Mouse (Mus musculus) gastrocnemius, adult 2 months (tissue): ENCODE data around the gene Mfn2. TPM values are rescaled to one million over a fixed set of nuclear protein-coding genes. Genes with fewer than 3 reads are reported as not detected.
A peak's percentile ranks its signal among the peaks of the same experiment; 100 is the strongest.

Experiments
- DNase-seq: peaks from one replicate; pipeline ENCODE4 v3.0.0; 2022
- H3K27ac ChIP-seq: fragments of 200-600 bp; 2 replicates; pipeline ENCODE4 v1.8.1; 2022; ENCODE audit warnings: mild to moderate bottlenecking
- H3K4me3 ChIP-seq: fragments of 200-600 bp; 2 replicates; pipeline ENCODE4 v1.8.1; 2022; ENCODE audit warnings: mild to moderate bottlenecking, moderate library complexity
- CTCF ChIP-seq: fragments of 200-600 bp; IDR thresholded peaks from 2 replicates; pipeline ENCODE4 v1.8.1; 2022; ENCODE audit warnings: antibody characterized with exemption, mild to moderate bottlenecking, moderate library complexity
- intact Hi-C: fragments of 180-260 bp; cut with DNase I; formaldehyde crosslinking; loops from one replicate; pipeline ENCODE4 v1.15.1; 2025
- long read RNA-seq, 2 experiments: library from polyadenylated mRNA; stranded (forward); transcript quantifications; one replicate each; pipeline ENCODE4 v2.0.0; 2021
- total RNA-seq, 2 experiments: library from RNA; stranded (reverse); gene quantifications; 2 replicates each; pipeline ENCODE4 v1.2.3; 2021

Gene Mfn2
- 100 to 1,000 TPM; 416 to 452 TPM for total RNA-seq
- long read RNA-seq, experiment 1, full-length matches to known transcripts: 1,006 of 1,481 reads
- long read RNA-seq, experiment 1, partial matches to known transcripts: 147 of 1,481 reads
- long read RNA-seq, experiment 1, other reads (novel, unspliced or antisense): 328 of 1,481 reads
- long read RNA-seq, experiment 2, full-length matches to known transcripts: 1,010 of 1,519 reads
- long read RNA-seq, experiment 2, partial matches to known transcripts: 136 of 1,519 reads
- long read RNA-seq, experiment 2, other reads (novel, unspliced or antisense): 373 of 1,519 reads

DNA sequence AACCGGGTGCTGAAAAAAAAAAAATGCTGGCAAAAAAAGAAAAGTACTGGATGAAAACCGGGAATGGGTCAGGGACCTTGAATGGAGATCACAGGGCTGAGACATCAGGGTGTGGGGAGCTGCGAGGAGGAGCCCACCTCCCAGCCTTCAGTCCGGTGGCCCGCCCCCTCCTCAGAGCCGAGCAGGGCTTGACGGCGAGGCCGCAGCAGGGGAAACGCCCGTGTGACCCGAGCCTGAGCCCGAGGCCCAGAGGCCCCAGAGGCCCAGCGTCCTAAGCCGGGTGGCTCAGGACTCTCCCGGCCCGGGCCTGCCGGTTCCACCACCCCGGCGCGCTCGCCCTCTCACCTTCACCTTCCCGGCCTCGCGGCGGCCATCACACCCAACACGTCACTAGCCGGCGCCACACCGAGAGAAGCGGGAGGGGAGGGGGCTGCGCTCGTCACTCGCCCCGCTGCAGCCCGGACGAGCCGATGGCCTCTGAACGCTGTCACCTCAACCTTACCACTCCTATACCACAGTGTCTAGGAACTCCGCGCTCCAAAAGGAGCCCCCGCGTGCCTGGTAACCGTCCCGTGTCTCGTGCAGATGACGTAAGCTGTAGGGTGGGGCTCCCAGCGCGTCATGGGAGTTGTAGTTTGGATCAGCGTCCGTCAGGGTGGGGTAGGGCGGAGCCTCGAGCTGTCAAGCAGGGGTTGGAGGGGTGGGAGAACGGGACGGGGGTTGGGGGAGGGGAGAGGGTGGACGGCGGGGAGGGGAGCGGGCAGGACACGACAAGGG is at the start of gene Mfn2:
Gene Mfn2, minus strand, starts transcription at position 392 of the 777 bp plus-strand sequence.
- peak; percentile 93 for DNase-seq
- intact Hi-C loops: no loop called here
- no peak for TF ChIP-seq CTCF
- Histone ChIP-seq H3K4me3 (peak within 1 kb of the TSS; percentile 85), H3K27ac (peak within 1 kb of the TSS; percentile 98)

GRCm38 (mm10) chr4:147953590-147953989 is 49.1 kb upstream of the Mfn2 start:
- H3K27ac ChIP-seq: no peak overlapping the region
- intact Hi-C loops: no loop called here
- H3K4me3 ChIP-seq: no peak overlapping the region
- TF ChIP-seq CTCF: peak; percentile 72
- DNase-seq: no peak

- TF ChIP-seq CTCF: no peak
- Histone ChIP-seq H3K4me3 (no peak overlapping the region), H3K27ac (no peak overlapping the region)
- intact Hi-C loops: no loop called here
- DNase-seq: no peak
These were observed 43.0 kb upstream of the Mfn2 start for GRCm38 (mm10) chr4:147947511-147947910.

DNA sequence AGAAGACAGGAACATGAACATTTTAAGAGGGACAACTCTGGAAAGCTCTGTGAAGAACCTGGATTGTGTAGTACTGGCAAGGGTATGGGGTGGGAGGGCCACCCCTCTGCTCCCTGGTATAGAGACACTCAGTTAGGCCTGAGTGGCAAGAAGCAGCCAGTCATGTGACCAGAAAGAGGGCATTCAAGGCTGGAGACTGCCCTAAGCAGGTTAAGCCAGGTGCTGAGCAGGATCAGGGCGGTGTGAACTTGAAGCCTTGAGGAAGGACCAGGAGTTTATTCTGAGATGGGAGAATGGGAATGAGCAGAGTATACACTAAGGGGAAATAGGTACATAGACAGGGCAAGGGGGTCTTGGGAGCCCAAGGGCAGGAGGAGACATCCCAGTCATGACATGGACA is 38.5 kb upstream of the Mfn2 start:
- intact Hi-C loops: no loop called here
- Histone ChIP-seq H3K4me3 (peak overlapping the region; percentile 92), H3K27ac (no peak overlapping the region)
- no peak for TF ChIP-seq CTCF
- DNase-seq: peak; percentile 10

DNA sequence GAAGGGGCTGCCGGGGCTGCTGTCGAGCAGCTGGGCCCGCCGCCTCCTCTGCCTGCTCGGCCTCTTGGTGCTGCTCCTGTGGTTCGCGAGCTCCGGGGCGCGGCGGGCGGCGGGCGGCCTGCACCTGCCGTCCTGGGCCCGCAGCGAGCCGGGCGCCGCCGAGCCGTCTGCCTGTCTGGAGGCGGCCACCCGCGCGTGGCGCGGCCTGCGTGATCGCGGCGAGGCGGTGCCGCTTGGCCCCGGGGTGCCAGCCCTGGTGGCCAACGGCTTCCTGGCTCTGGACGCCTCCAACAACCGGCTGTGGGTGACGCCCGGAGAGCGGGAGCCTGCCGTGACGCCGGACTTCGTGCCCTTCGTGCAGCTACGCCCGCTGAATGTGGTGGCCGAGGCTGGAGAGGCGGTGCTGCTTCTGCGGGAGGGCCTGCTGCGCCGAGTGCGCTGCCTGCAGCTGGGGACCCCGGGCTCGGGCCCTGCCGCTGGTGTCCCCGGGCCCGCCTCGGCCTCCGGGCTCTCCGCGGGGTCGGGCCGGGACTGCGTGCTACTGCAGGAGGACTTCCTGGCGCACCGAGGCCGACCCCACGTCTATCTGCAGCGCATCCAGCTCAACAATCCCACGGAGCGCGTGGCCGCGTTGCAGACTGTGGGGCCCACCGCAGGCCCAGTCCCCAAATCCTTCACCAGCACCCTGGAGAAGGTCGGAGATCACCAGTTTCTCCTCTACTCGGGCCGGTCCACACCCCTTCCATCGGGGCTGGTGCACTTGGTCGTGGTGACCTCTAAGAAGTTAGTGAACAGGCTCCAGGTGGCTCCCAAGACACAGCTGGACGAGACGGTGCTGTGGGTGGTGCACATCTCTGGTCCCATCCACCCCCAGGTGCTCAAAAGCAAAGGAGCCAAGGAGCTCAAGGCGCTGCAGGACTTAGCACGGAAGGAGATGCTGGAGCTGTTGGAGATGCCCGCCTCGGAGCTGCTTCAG is 36.8 kb upstream of the Mfn2 start:
- DNase-seq: no peak
- Histone ChIP-seq H3K4me3 (peak overlapping the region; percentile 92), H3K27ac (peak overlapping the region; percentile 98)
- intact Hi-C loops: no loop called here
- TF ChIP-seq CTCF: no peak

GRCm38 (mm10) chr4:147940576-147941044 is 36.1 kb upstream of the Mfn2 start, which contains the start of gene 2510039O18Rik:
Gene 2510039O18Rik (plus strand): TSS chr4:147940895.
- peak; percentile 90 for DNase-seq
- Histone ChIP-seq H3K27ac (peak within 1 kb of the TSS; percentile 98), H3K4me3 (peak within 1 kb of the TSS; percentile 92)
- intact Hi-C loops: no loop called here
- TF ChIP-seq CTCF: no peak

GRCm38 (mm10) chr4:147940111-147940510 is 35.6 kb upstream of the Mfn2 start:
- peak overlapping the region; percentile 98 for H3K27ac ChIP-seq
- DNase-seq: no peak
- intact Hi-C loops: no loop called here
- TF ChIP-seq CTCF: no peak
- H3K4me3 ChIP-seq: peak overlapping the region; percentile 92

- no peak for TF ChIP-seq CTCF
- H3K27ac ChIP-seq: peak overlapping the region; percentile 98
- intact Hi-C loops: no loop called here
- peak; percentile 75 for DNase-seq
- peak overlapping the region; percentile 13 for H3K4me3 ChIP-seq
These were observed 33.9 kb upstream of the Mfn2 start for GRCm38 (mm10) chr4:147938148-147939096.

DNA sequence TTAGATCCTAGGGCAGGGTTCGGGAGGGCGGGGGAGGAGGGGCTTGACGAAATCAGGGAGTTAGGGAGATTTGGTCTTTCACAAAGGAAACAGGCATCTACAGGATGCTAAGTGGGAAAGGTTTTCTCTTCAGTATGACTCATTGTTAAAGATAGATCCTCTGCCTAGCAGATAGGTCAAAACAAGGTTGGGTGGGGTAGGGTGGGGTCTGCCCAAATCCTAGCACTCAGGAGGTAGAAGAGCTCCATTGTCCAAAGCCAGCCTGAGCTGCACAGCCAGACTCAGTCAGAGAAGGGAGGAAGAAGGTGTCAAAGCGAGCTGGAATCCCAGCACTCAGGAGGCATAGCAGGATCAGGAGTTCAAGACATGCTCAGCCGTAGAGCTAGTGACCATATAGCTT is 33.0 kb upstream of the Mfn2 start:
- H3K4me3 ChIP-seq: peak overlapping the region; percentile 95
- peak overlapping the region; percentile 98 for H3K27ac ChIP-seq
- TF ChIP-seq CTCF: no peak
- intact Hi-C loops: no loop called here
- DNase-seq: no peak

DNA sequence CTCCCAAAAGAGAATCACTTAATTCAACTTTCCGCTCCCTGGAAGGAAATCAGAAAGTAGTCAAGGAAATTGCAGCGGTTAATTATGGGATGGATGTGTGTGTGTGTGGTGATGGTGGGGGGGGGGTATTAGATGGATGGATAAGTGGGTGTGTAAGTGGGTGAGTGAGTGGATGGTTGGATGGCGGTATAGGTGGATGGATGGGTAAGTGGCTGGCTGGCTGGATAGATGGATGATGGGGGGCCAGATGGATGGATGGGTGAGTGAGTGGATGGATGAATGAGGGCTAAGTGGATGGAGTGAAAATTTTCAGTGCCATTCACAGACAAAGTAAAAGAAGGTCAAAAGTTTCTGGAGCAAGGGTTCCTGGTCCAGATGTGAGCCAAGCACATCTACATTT is 32.5 kb upstream of the Mfn2 start:
- no peak for DNase-seq
- peak overlapping the region; percentile 95 for H3K4me3 ChIP-seq
- intact Hi-C loops: no loop called here
- H3K27ac ChIP-seq: peak overlapping the region; percentile 98
- no peak for TF ChIP-seq CTCF

DNA sequence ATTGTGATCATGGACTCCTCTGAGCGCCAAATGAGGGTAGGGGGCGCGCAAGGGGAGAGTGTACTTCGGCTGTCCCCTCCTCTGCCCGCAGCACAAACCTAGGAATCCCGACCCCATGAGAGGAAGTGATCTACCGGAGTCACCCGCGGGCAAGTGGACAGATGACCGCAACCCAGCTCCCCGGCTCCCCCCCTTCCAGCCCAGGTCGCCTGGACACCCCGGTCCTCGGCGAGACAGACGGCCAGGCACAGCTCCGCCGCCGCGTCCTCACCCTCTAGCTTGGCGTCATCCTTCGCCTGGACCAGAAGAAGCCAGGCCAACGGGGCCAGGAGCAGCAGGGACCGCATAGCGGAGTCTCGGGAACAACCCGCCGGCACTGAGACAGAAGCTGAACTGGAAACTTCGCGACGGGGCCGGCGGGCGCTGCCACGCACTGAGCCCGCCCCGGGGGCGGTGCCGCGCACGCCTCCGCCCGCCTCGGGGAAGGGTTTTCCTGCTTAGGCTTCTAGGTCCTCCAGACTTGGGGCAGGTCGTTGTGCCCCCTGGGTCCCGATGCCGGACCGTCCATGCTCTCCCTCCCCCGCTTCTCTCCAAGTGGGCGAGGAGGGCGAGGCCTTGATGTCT is 31.9 kb upstream of the Mfn2 start, which contains the start of gene Plod1:
Gene Plod1, minus strand, starts transcription at position 437 of the 624 bp plus-strand sequence.
- peak within 1 kb of the TSS; percentile 98 for H3K27ac ChIP-seq
- DNase-seq: peak; percentile 93
- intact Hi-C loops: no loop called here
- no peak for TF ChIP-seq CTCF
- peak within 1 kb of the TSS; percentile 95 for H3K4me3 ChIP-seq
